Comparison of ENCODE assay signal across 23 mouse cellular contexts in genomic region chr11:29807325-29807724, GRCm38 (mm10). TPM values are rescaled to one million over a fixed set of nuclear protein-coding genes. Genes with fewer than 3 reads are reported as not detected.
DNase-seq lines count a peak whose midpoint lies in the region; ATAC-seq and TF ChIP-seq lines count a peak whose summit lies in the region.
"Had no signal": no experiment of that assay in that cellular context is flagged by ENCODE, and none has a peak within 500 bp of the region (broad histone marks: within the 10 kb centered on the region; RNA-seq: fewer than 3 reads in every experiment).

No protein-coding gene starts in this region.

- dilution Hi-C loops in CH12.LX (cut with MboI; ENCODE audit: extremely low pct_ligation_motif_present, extremely low pct_unique_long_range_greater_than_20kb, low sequenced_read_pairs) = no loop called here

- no peaks in the 10 kb centered on the region for H3K27me3 ChIP-seq in heart, embryonic 13.5 days (replicated peaks)
- no peaks in the 10 kb centered on the region for H3K27me3 ChIP-seq in heart, embryonic 11.5 days (ENCODE audit: control insufficient read depth, insufficient read depth, low read length)
- H3K27me3 ChIP-seq in CH12.LX (replicated peaks) = no peaks in the 10 kb centered on the region
- H3K27me3 ChIP-seq: embryonic facial prominence, embryonic 15.5 days; heart, embryonic 12.5 days; hindbrain, embryonic 15.5 days had no signal

- no peak for TF ChIP-seq CTCF in CH12.LX (conservative IDR thresholded peaks at IDR 0.05 in 1 of 2, IDR thresholded peaks at IDR 0.05 in 1 of 2; ENCODE audit: low read depth in 2 of 2, low read length in 2 of 2)
- TF ChIP-seq CTCF in bone marrow macrophage, adult 2 months (IDR thresholded peaks at IDR 0.05; ENCODE audit: low read depth, low read length) = no peak

- WGBS in heart, embryonic 13.5 days = 77% methylated on average over 5 of the region's 5 CpGs
- 78% methylated on average over 5 of the region's 5 CpGs for WGBS in heart, embryonic 11.5 days (ENCODE audit: insufficient replicate concordance)

- peaks cover 40% of the 10 kb centered on the region for H3K4me1 ChIP-seq in heart, embryonic 13.5 days
- peaks cover 15% of the 10 kb centered on the region for H3K4me1 ChIP-seq in heart, embryonic 11.5 days (ENCODE audit: control insufficient read depth, insufficient read depth, low read length)
- H3K4me1 ChIP-seq in CH12.LX (ENCODE audit: control insufficient read depth in 1 of 2, insufficient read depth in 2 of 2) = peaks cover 13 to 62% of the 10 kb centered on the region in 2 experiments
- H3K4me1 ChIP-seq in bone marrow macrophage, adult 2 months (ENCODE audit: control insufficient read depth, insufficient read depth, low read length) = peaks cover 42% of the 10 kb centered on the region
- H3K4me1 ChIP-seq: embryonic facial prominence, embryonic 15.5 days; forebrain, embryonic 10.5 days; hindbrain, embryonic 10.5 days; hindbrain, embryonic 15.5 days had no signal

- H3K4me3 ChIP-seq in heart, embryonic 13.5 days = no peak overlapping the region
- H3K4me3 ChIP-seq in heart, embryonic 11.5 days (ENCODE audit: low read depth, low read length) = no peak overlapping the region
- peak overlapping the region in 1 of 3 experiments; percentile 5 for H3K4me3 ChIP-seq in CH12.LX (replicated peaks in 1 of 3; ENCODE audit: low read depth in 2 of 3, low read length in 2 of 3, poor library complexity in 1 of 3)
- no peak overlapping the region for H3K4me3 ChIP-seq in bone marrow macrophage, adult 2 months (ENCODE audit: insufficient read depth, low read length)
- H3K4me3 ChIP-seq: embryonic facial prominence, embryonic 15.5 days; erythroblast, embryonic 14.5 days; forebrain, embryonic 10.5 days; heart, embryonic 12.5 days; hindbrain, embryonic 10.5 days; hindbrain, embryonic 15.5 days had no signal

- ATAC-seq in heart, embryonic 13.5 days (ENCODE audit: extremely low read depth, insufficient number of reproducible peaks, low FRiP score, low TSS enrichment) = no peak
- no peak for ATAC-seq in heart, embryonic 11.5 days (replicated peaks; ENCODE audit: insufficient number of reproducible peaks, low FRiP score, low TSS enrichment)
- peak; percentile 37 for ATAC-seq in megakaryocyte progenitor cell, adult 5-6 weeks (replicated peaks; ENCODE audit: poor library complexity)
- ATAC-seq in frontal cortex, adult (ENCODE audit: low TSS enrichment) = no peak
- ATAC-seq: CD4-positive, CD25-positive, alpha-beta regulatory T cell, adult 4 months; forebrain, embryonic 14.5 days had no signal

- TF ChIP-seq POLR2A in CH12.LX (IDR thresholded peaks at IDR 0.05; ENCODE audit: low read depth, low read length) = no peak
- TF ChIP-seq POLR2A in bone marrow macrophage, adult 2 months (IDR thresholded peaks at IDR 0.05; ENCODE audit: borderline replicate concordance, low read depth, low read length) = no peak

- peak; percentile 35; the same call in 1 of the 2 replicates for TF ChIP-seq EP300 in CH12.LX (IDR thresholded peaks at IDR 0.05; ENCODE audit: low read length)

- H3K9ac ChIP-seq in heart, embryonic 13.5 days = no peak overlapping the region
- H3K9ac ChIP-seq in heart, embryonic 11.5 days (ENCODE audit: low read depth, low read length) = no peak overlapping the region
- no peak overlapping the region for H3K9ac ChIP-seq in CH12.LX (ENCODE audit: insufficient read depth, low read depth)
- H3K9ac ChIP-seq: embryonic facial prominence, embryonic 15.5 days; heart, embryonic 12.5 days; hindbrain, embryonic 15.5 days had no signal

- H3K27ac ChIP-seq in heart, embryonic 13.5 days (replicated peaks) = peak overlapping the region; percentile 89; the same call in 1 of the 2 replicates
- H3K27ac ChIP-seq in heart, embryonic 11.5 days (ENCODE audit: low read depth, low read length) = no peak overlapping the region
- H3K27ac ChIP-seq in CH12.LX (ENCODE audit: insufficient read depth, low read depth) = no peak overlapping the region
- peak overlapping the region; percentile 94 for H3K27ac ChIP-seq in bone marrow macrophage, adult 2 months (ENCODE audit: insufficient read depth, low read depth, low read length)
- H3K27ac ChIP-seq: embryonic facial prominence, embryonic 15.5 days; forebrain, embryonic 10.5 days; hindbrain, embryonic 10.5 days had no signal

- TF ChIP-seq RAD21 in CH12.LX (IDR thresholded peaks at IDR 0.05; ENCODE audit: low read depth, low read length) = no peak

- in situ Hi-C loops in CH12.LX (cut with MboI; ENCODE audit: low pct_ligation_motif_present, low pct_unique_long_range_greater_than_20kb, low sequenced_read_pairs) = no loop called here

- H3K36me3 ChIP-seq in heart, embryonic 13.5 days = no peaks in the 10 kb centered on the region
- H3K36me3 ChIP-seq in heart, embryonic 11.5 days (ENCODE audit: control insufficient read depth, insufficient read depth, low read length) = no peaks in the 10 kb centered on the region
- no peaks in the 10 kb centered on the region for H3K36me3 ChIP-seq in CH12.LX (replicated peaks in 1 of 2; ENCODE audit: control insufficient read depth in 1 of 2, insufficient read depth in 1 of 2, low read length in 1 of 2)
- H3K36me3 ChIP-seq: embryonic facial prominence, embryonic 15.5 days; forebrain, embryonic 10.5 days; heart, embryonic 12.5 days; hindbrain, embryonic 10.5 days; hindbrain, embryonic 15.5 days had no signal

- H3K9me3 ChIP-seq in heart, embryonic 13.5 days = no peaks in the 10 kb centered on the region
- no peaks in the 10 kb centered on the region for H3K9me3 ChIP-seq in heart, embryonic 11.5 days (replicated peaks; ENCODE audit: control insufficient read depth, low read length)
- H3K9me3 ChIP-seq in CH12.LX (replicated peaks; ENCODE audit: low read length) = no peaks in the 10 kb centered on the region
- H3K9me3 ChIP-seq: embryonic facial prominence, embryonic 15.5 days; forebrain, embryonic 10.5 days; heart, embryonic 12.5 days; hindbrain, embryonic 10.5 days; hindbrain, embryonic 15.5 days had no signal

- H3K4me2 ChIP-seq in heart, embryonic 13.5 days = no peak overlapping the region
- H3K4me2 ChIP-seq in heart, embryonic 11.5 days = no peak overlapping the region
- no peak overlapping the region for H3K4me2 ChIP-seq in CH12.LX (ENCODE audit: insufficient read depth, low read depth, poor library complexity, severe bottlenecking)
- H3K4me2 ChIP-seq: embryonic facial prominence, embryonic 15.5 days; heart, embryonic 12.5 days; hindbrain, embryonic 15.5 days had no signal

- H3K79me2 ChIP-seq in CH12.LX (replicated peaks; ENCODE audit: control insufficient read depth, extremely low read depth, insufficient read depth, poor library complexity, severe bottlenecking) = no peaks in the 10 kb centered on the region

- DNase-seq in CH12.LX (ENCODE audit: extremely low read depth) = peak; percentile 55
- no peak for DNase-seq in kidney, adult 18-20 months
- DNase-seq in spleen, postnatal 4 days (ENCODE audit: low spot score in 2 of 2) = no peak
- DNase-seq: adrenal gland, postnatal 14 days; B cell, adult 2 months; cerebellum, adult 18-20 months; cerebellum, adult 9-11 months; cerebellum, postnatal 36 days; embryo, embryonic 11 days; gastrocnemius, postnatal 10 days had no signal

TF ChIP-seq in CH12.LX, 34 proteins besides CTCF, POLR2A, EP300 and RAD21:
- TF ChIP-seq ZKSCAN1 (IDR thresholded peaks at IDR 0.05; ENCODE audit: borderline replicate concordance, low read depth, low read length) (no peak), ZNF384 (IDR thresholded peaks at IDR 0.05; ENCODE audit: low read depth, low read length) (no peak), POLR2AphosphoS2 (IDR thresholded peaks at IDR 0.05; ENCODE audit: low read depth, low read length) (no peak), NRF1 (IDR thresholded peaks at IDR 0.05; ENCODE audit: low read depth, low read length) (no peak), NELFE (IDR thresholded peaks at IDR 0.05; ENCODE audit: low read depth, low read length) (no peak), CHD2 (IDR thresholded peaks at IDR 0.05; ENCODE audit: low read length) (0 out of 2 replicates have a peak, but pooled peaks have one; percentile 35), HCFC1 (IDR thresholded peaks at IDR 0.05; ENCODE audit: low read depth, low read length) (no peak), MAZ (IDR thresholded peaks at IDR 0.05; ENCODE audit: low read depth, low read length) (no peak), ETS1 (conservative IDR thresholded peaks at IDR 0.05; ENCODE audit: low read depth, low read length) (peak; percentile 74), RCOR1 (conservative IDR thresholded peaks at IDR 0.05; ENCODE audit: low read depth, low read length) (no peak), BHLHE40 (IDR thresholded peaks at IDR 0.05; ENCODE audit: low read depth, low read length) (peak; percentile 54)

RNA-seq across cellular contexts. Expression of gene 4931440F15Rik, which starts 18.1 kb away (rescaled TPM):
- polyA plus RNA-seq in heart, embryonic 13.5 days (2015; fragmentation: Nextera tagmentation; extraction: Ambion mirVana) = 0.19 and 0.23 TPM in 2 replicates
- 0.15 and 0.21 TPM in 2 replicates for polyA plus RNA-seq in heart, embryonic 11.5 days (2014; fragmentation: Nextera tagmentation; extraction: Ambion mirVana)
- total RNA-seq in CH12.LX (2012; rRNA removed) (0.04 TPM in 1 of 2 replicates, not detected in the other), CH12.LX (2014; rRNA removed) (not detected in 2 replicates)
- 0.08 TPM in 1 of 2 replicates, not detected in the other for polyA plus RNA-seq in CH12.LX (2012; ENCODE audit: insufficient read length, low read depth)
- polyA plus RNA-seq in bone marrow macrophage, adult 2 months (2012; ENCODE audit: insufficient read depth, insufficient read length, missing spikeins) = 0.70 TPM in 1 of 2 replicates, not detected in the other
- not detected in 2 replicates for total RNA-seq in megakaryocyte progenitor cell, adult 5-6 weeks (2015)
- total RNA-seq in megakaryocyte progenitor cell, adult 5-6 weeks (2017) = not detected in 2 replicates
- polyA plus RNA-seq: erythroblast, embryonic 14.5 days; forebrain, embryonic 10.5 days had no signal

Comparison
In these comparisons a context has a peak if more than half of its experiments do, and no peak if none do; other contexts are left out.
1. H3K27ac ChIP-seq: peak in heart, embryonic 13.5 days (single experiment) and bone marrow macrophage, adult 2 months (single experiment); none in heart, embryonic 11.5 days (single experiment) and CH12.LX (single experiment).